Comparison of ENCODE assay signal across 9 mouse cellular contexts in genomic region chr2:166115571-166116277, GRCm38 (mm10). TPM values are rescaled to one million over a fixed set of nuclear protein-coding genes. Genes with fewer than 3 reads are reported as not detected.
DNase-seq lines count a peak whose midpoint lies in the region; ATAC-seq lines count a peak whose summit lies in the region.
"Had no signal": no experiment of that assay in that cellular context is flagged by ENCODE, and none has a peak within 500 bp of the region (broad histone marks: within the 10 kb centered on the region; RNA-seq: fewer than 3 reads in every experiment).

No protein-coding gene starts in this region.

- H3K4me3 ChIP-seq in kidney, embryonic 14.5 days (ENCODE audit: low read length) = no peak overlapping the region
- no peak overlapping the region for H3K4me3 ChIP-seq in midbrain, embryonic 13.5 days (replicated peaks)
- no peak overlapping the region for H3K4me3 ChIP-seq in midbrain, embryonic 16.5 days (ENCODE audit: low read depth, low read length)
- H3K4me3 ChIP-seq: liver, embryonic 13.5 days had no signal

- no peak overlapping the region for H3K9ac ChIP-seq in kidney, embryonic 14.5 days (ENCODE audit: low read depth, low read length)
- H3K9ac ChIP-seq in midbrain, embryonic 13.5 days (replicated peaks) = no peak overlapping the region
- H3K9ac ChIP-seq in midbrain, embryonic 16.5 days (ENCODE audit: low read depth, low read length) = no peak overlapping the region
- H3K9ac ChIP-seq: liver, embryonic 13.5 days had no signal

- H3K4me1 ChIP-seq in kidney, embryonic 14.5 days (ENCODE audit: control insufficient read depth, insufficient read depth, low read length) = peaks cover 20% of the 10 kb centered on the region
- peaks cover 14% of the 10 kb centered on the region for H3K4me1 ChIP-seq in midbrain, embryonic 13.5 days (replicated peaks)
- H3K4me1 ChIP-seq in midbrain, embryonic 16.5 days (ENCODE audit: control insufficient read depth, insufficient read depth, low read length) = no peaks in the 10 kb centered on the region
- H3K4me1 ChIP-seq: liver, embryonic 13.5 days had no signal

- no peak overlapping the region; the same call in 1 of the 2 replicates for H3K27ac ChIP-seq in kidney, embryonic 14.5 days (ENCODE audit: low read depth, low read length)
- no peak overlapping the region for H3K27ac ChIP-seq in midbrain, embryonic 13.5 days
- no peak overlapping the region for H3K27ac ChIP-seq in midbrain, embryonic 16.5 days (ENCODE audit: low read length)
- H3K27ac ChIP-seq: liver, embryonic 13.5 days had no signal

- no peak overlapping the region for H3K4me2 ChIP-seq in kidney, embryonic 14.5 days (replicated peaks; ENCODE audit: low read depth, low read length)
- H3K4me2 ChIP-seq in midbrain, embryonic 13.5 days (replicated peaks) = no peak overlapping the region
- H3K4me2 ChIP-seq in midbrain, embryonic 16.5 days (ENCODE audit: low read length) = no peak overlapping the region
- H3K4me2 ChIP-seq: liver, embryonic 13.5 days had no signal

- DNase-seq in ZHBTc4 (ENCODE audit: low read depth, low spot score) = peak; percentile 74
- peak; percentile 85 for DNase-seq in gastrocnemius, adult 18-20 months (ENCODE audit: low spot score)
- peak; percentile 91 for DNase-seq in ovary, adult 18-20 months (ENCODE audit: low spot score)
- DNase-seq in spleen, postnatal 4 days (ENCODE audit: low spot score in 2 of 2) = no peak
- no peak for DNase-seq in cerebellum, adult 8-10 months
- DNase-seq: liver, embryonic 13.5 days had no signal

- H3K36me3 ChIP-seq in kidney, embryonic 14.5 days (ENCODE audit: control insufficient read depth, insufficient read depth, low read length) = peaks cover 10% of the 10 kb centered on the region; the same call in 1 of the 2 replicates
- peaks cover 26% of the 10 kb centered on the region for H3K36me3 ChIP-seq in midbrain, embryonic 13.5 days
- 0 out of 2 replicates have a peak, but pooled peaks cover 7% of the 10 kb centered on the region for H3K36me3 ChIP-seq in midbrain, embryonic 16.5 days (ENCODE audit: control insufficient read depth, insufficient read depth, low read length)
- H3K36me3 ChIP-seq: liver, embryonic 13.5 days had no signal

- 59% methylated on average over 15 of the region's 15 CpGs for WGBS in kidney, embryonic 14.5 days
- 94% methylated on average over 15 of the region's 15 CpGs for WGBS in midbrain, embryonic 13.5 days
- WGBS in midbrain, embryonic 16.5 days = 90% methylated on average over 15 of the region's 15 CpGs

- no peaks in the 10 kb centered on the region for H3K27me3 ChIP-seq in kidney, embryonic 14.5 days (ENCODE audit: control insufficient read depth, insufficient read depth, low read length)
- H3K27me3 ChIP-seq in midbrain, embryonic 13.5 days = no peaks in the 10 kb centered on the region
- no peaks in the 10 kb centered on the region for H3K27me3 ChIP-seq in midbrain, embryonic 16.5 days (ENCODE audit: control insufficient read depth, insufficient read depth, low read depth, low read length)
- H3K27me3 ChIP-seq: liver, embryonic 13.5 days had no signal

- peak; percentile 82 for ATAC-seq in kidney, embryonic 14.5 days (ENCODE audit: low FRiP score, low TSS enrichment)
- no peak for ATAC-seq in midbrain, embryonic 13.5 days
- no peak for ATAC-seq in midbrain, embryonic 16.5 days

- H3K9me3 ChIP-seq in kidney, embryonic 14.5 days (ENCODE audit: control insufficient read depth, low read length) = no peaks in the 10 kb centered on the region
- H3K9me3 ChIP-seq in midbrain, embryonic 13.5 days = no peaks in the 10 kb centered on the region
- H3K9me3 ChIP-seq in midbrain, embryonic 16.5 days (replicated peaks; ENCODE audit: control insufficient read depth, low read length, poor library complexity, severe bottlenecking) = no peaks in the 10 kb centered on the region
- H3K9me3 ChIP-seq: liver, embryonic 13.5 days had no signal

RNA-seq across cellular contexts. Expression of gene Sulf2, which starts 39.7 kb away (rescaled TPM):
- total RNA-seq in gastrocnemius, adult 18-20 months (2021) = 10 to 100 TPM in 1 of 2 experiments, 1 to 10 TPM in 1; 8.7 to 12.3 TPM
- polyA plus RNA-seq in kidney, embryonic 14.5 days (2014; fragmentation: Nextera tagmentation; extraction: Ambion mirVana) = 69.3 and 80.4 TPM in 2 replicates
- polyA plus RNA-seq in midbrain, embryonic 13.5 days (2015; fragmentation: Nextera tagmentation; extraction: Ambion mirVana) = 60.7 and 73.4 TPM in 2 replicates
- polyA plus RNA-seq in midbrain, embryonic 16.5 days (2015; fragmentation: Nextera tagmentation; extraction: Ambion mirVana) = 88.1 and 94.5 TPM in 2 replicates

Comparison
In these comparisons a context has a peak if more than half of its experiments do, and no peak if none do; other contexts are left out.
1. DNase-seq: peak in ZHBTc4 (single experiment), gastrocnemius, adult 18-20 months (single experiment) and ovary, adult 18-20 months (single experiment); none in spleen, postnatal 4 days (0 of 2) and cerebellum, adult 8-10 months (single experiment).